Comparison of ENCODE assay signal across 11 mouse cellular contexts in genomic region chr19:14670078-14670820, GRCm38 (mm10).
DNase-seq lines count a peak whose midpoint lies in the region; ATAC-seq and TF ChIP-seq lines count a peak whose summit lies in the region.
"Had no signal": no experiment of that assay in that cellular context is flagged by ENCODE, and none has a peak within 500 bp of the region (broad histone marks: within the 10 kb centered on the region; RNA-seq: fewer than 3 reads in every experiment).

No protein-coding gene starts in this region.

- H3K4me3 ChIP-seq in kidney, embryonic 16.5 days (ENCODE audit: low read length), result no peak overlapping the region
- H3K4me3 ChIP-seq in forebrain, embryonic 14.5 days (ENCODE audit: low read depth, low read length), result no peak overlapping the region
- H3K4me3 ChIP-seq in neural tube, embryonic 15.5 days (replicated peaks), result no peak overlapping the region
- H3K4me3 ChIP-seq: heart, embryonic 15.5 days had no signal

- TF ChIP-seq POLR2A in brain, embryonic 14.5 days (IDR thresholded peaks at IDR 0.05; ENCODE audit: borderline replicate concordance, extremely low read depth, insufficient read depth, insufficient read length, poor library complexity, severe bottlenecking), result no peak

- DNase-seq in kidney, adult 11 months, result no peak
- peak; percentile 24 for DNase-seq in brain, embryonic 14.5 days (ENCODE audit: low read depth)
- DNase-seq in forebrain, embryonic 14.5 days (ENCODE audit: low spot score), result no peak
- DNase-seq in lung, postnatal 36 days, result peak; percentile 16
- DNase-seq in heart, postnatal 36 days, result no peak
- no peak for DNase-seq in cerebellum, adult 9-10 months
- DNase-seq: cerebellum, adult 11 months; thymus, adult 2 months had no signal

- H3K9ac ChIP-seq in kidney, embryonic 16.5 days (replicated peaks; ENCODE audit: low read length), result no peak overlapping the region
- no peak overlapping the region for H3K9ac ChIP-seq in forebrain, embryonic 14.5 days (ENCODE audit: low read length)
- H3K9ac ChIP-seq in neural tube, embryonic 15.5 days (replicated peaks), result no peak overlapping the region
- H3K9ac ChIP-seq: heart, embryonic 15.5 days had no signal

- no peaks in the 10 kb centered on the region; the same call in 1 of the 2 replicates for H3K4me1 ChIP-seq in kidney, embryonic 16.5 days (ENCODE audit: insufficient read depth, low read length)
- peaks cover 8% of the 10 kb centered on the region; the same call in 1 of the 2 replicates for H3K4me1 ChIP-seq in forebrain, embryonic 14.5 days (ENCODE audit: control insufficient read depth, insufficient read depth, low read length)
- H3K4me1 ChIP-seq in neural tube, embryonic 15.5 days, result no peaks in the 10 kb centered on the region
- H3K4me1 ChIP-seq: heart, embryonic 15.5 days had no signal

- intact Hi-C loops in heart, postnatal 36 days (cut with DNase I), result loop anchor here (10.0 kb wide), 1 partner anchor 245 kb away; no protein-coding TSS in a partner anchor

- WGBS in kidney, embryonic 16.5 days, result 38% methylated on average over 11 of the region's 13 CpGs
- WGBS in forebrain, embryonic 14.5 days, result 16% methylated on average over 11 of the region's 13 CpGs
- WGBS in neural tube, embryonic 15.5 days, result 42% methylated on average over 11 of the region's 13 CpGs

- H3K27me3 ChIP-seq in kidney, embryonic 16.5 days (ENCODE audit: insufficient read depth, low read length), result no peaks in the 10 kb centered on the region
- no peaks in the 10 kb centered on the region for H3K27me3 ChIP-seq in forebrain, embryonic 14.5 days (replicated peaks; ENCODE audit: control insufficient read depth, insufficient read depth, low read length)
- no peaks in the 10 kb centered on the region for H3K27me3 ChIP-seq in neural tube, embryonic 15.5 days (replicated peaks)
- H3K27me3 ChIP-seq: heart, embryonic 15.5 days had no signal

- H3K9me3 ChIP-seq in kidney, embryonic 16.5 days (ENCODE audit: low read length), result no peaks in the 10 kb centered on the region
- H3K9me3 ChIP-seq in forebrain, embryonic 14.5 days (replicated peaks; ENCODE audit: control insufficient read depth, low read length), result no peaks in the 10 kb centered on the region
- H3K9me3 ChIP-seq in neural tube, embryonic 15.5 days (replicated peaks), result no peaks in the 10 kb centered on the region
- H3K9me3 ChIP-seq: heart, embryonic 15.5 days had no signal

- TF ChIP-seq CTCF in brain, embryonic 14.5 days (IDR thresholded peaks at IDR 0.05; ENCODE audit: borderline replicate concordance, extremely low read depth, insufficient read depth, insufficient read length), result no peak

- no peak for ATAC-seq in kidney, embryonic 16.5 days (ENCODE audit: low FRiP score, low TSS enrichment)
- peak; percentile 51 for ATAC-seq in forebrain, embryonic 14.5 days
- no peak for ATAC-seq in neural tube, embryonic 15.5 days (ENCODE audit: low FRiP score)

- H3K27ac ChIP-seq in kidney, embryonic 16.5 days (ENCODE audit: low read length), result no peak overlapping the region
- H3K27ac ChIP-seq in forebrain, embryonic 14.5 days (ENCODE audit: low read depth, low read length), result no peak overlapping the region
- H3K27ac ChIP-seq in neural tube, embryonic 15.5 days (replicated peaks), result no peak overlapping the region
- H3K27ac ChIP-seq: heart, embryonic 15.5 days had no signal

- no peaks in the 10 kb centered on the region for H3K36me3 ChIP-seq in kidney, embryonic 16.5 days (ENCODE audit: insufficient read depth, low read length)
- H3K36me3 ChIP-seq in forebrain, embryonic 14.5 days (ENCODE audit: control insufficient read depth, insufficient read depth, low read length), result no peaks in the 10 kb centered on the region
- no peaks in the 10 kb centered on the region for H3K36me3 ChIP-seq in neural tube, embryonic 15.5 days
- H3K36me3 ChIP-seq: heart, embryonic 15.5 days had no signal

- H3K4me2 ChIP-seq in kidney, embryonic 16.5 days (replicated peaks; ENCODE audit: low read depth, low read length), result peak overlapping the region; percentile 21; the same call in 1 of the 2 replicates
- peak overlapping the region; percentile 20 for H3K4me2 ChIP-seq in forebrain, embryonic 14.5 days (ENCODE audit: low read length)
- H3K4me2 ChIP-seq in neural tube, embryonic 15.5 days, result no peak overlapping the region
- H3K4me2 ChIP-seq: heart, embryonic 15.5 days had no signal

Comparison
In these comparisons a context has a peak if more than half of its experiments do, and no peak if none do; other contexts are left out.
1. DNase-seq: peak in brain, embryonic 14.5 days (single experiment) and lung, postnatal 36 days (single experiment); none in kidney, adult 11 months (single experiment), forebrain, embryonic 14.5 days (single experiment), heart, postnatal 36 days (0 of 2) and cerebellum, adult 9-10 months (single experiment).